Mouse (Mus musculus): Measurements from ENCODE around the gene Sash3. TPM values are rescaled to one million over a fixed set of nuclear protein-coding genes. Genes with fewer than 3 reads are reported as not detected.
A peak's percentile ranks its signal among the peaks of the same experiment; 100 is the strongest.
"Not testable (repeated sequence)": the region's sequence is repeated elsewhere in the genome, so short reads cannot be mapped to it uniquely, and the experiment has no call there.

The Sash3 gene
- total RNA-seq, 2 experiments from 2014 or later: 0.17 to 0.28 TPM

GRCm38 (mm10) chrX:48197856-48198255 lies 51.6 kb downstream of the Sash3 start:
- no peak for TF ChIP-seq CTCF (IDR thresholded peaks at IDR 0.05)
- intact Hi-C loops (cut with DNase I): no loop called here
- Histone ChIP-seq H3K27ac (no peak overlapping the region), H3K4me3 (no peak overlapping the region)
- no peak for DNase-seq

- DNase-seq: no peak
- intact Hi-C loops (cut with DNase I): no loop called here
- Histone ChIP-seq H3K4me3 (no peak overlapping the region), H3K27ac (no peak overlapping the region)
- no peak for TF ChIP-seq CTCF (IDR thresholded peaks at IDR 0.05)
Observed at GRCm38 (mm10) chrX:48199026-48199425, 52.8 kb downstream of the Sash3 start.

- intact Hi-C loops (cut with DNase I): no loop called here
- no peak for TF ChIP-seq CTCF (IDR thresholded peaks at IDR 0.05)
Observed at GRCm38 (mm10) chrX:48200699-48201098, 54.5 kb downstream of the Sash3 start.

DNA sequence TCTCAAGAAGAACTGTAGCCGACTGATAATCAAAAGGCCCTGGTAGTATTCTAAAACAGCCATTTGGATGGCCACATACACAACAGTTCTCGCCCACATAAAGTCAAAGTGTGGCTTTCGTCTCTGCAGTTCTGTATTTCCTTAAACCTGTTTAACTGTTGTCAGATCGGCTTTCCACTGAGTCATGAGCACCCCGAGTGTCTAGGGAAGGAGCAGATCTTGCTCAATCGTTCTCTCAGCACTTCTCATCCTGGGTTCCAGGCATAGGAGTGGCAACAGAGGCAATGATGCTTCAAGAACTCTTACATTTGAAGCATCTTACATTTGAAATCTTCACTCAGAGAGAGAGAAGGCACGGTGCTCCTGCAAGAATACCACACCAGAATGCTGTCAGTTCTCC lies 55.7 kb downstream of the Sash3 start:
- H3K4me3 ChIP-seq: no peak overlapping the region
- H3K27ac ChIP-seq: no peak overlapping the region
- TF ChIP-seq CTCF (IDR thresholded peaks at IDR 0.05): no peak
- no peak for DNase-seq
- intact Hi-C loops (cut with DNase I): no loop called here

More at GRCm38 (mm10) chrX:48200699-48201098, 54.5 kb downstream of the Sash3 start:
- Histone ChIP-seq H3K27ac (no peak overlapping the region), H3K4me3 (no peak overlapping the region)
- DNase-seq: no peak

DNA sequence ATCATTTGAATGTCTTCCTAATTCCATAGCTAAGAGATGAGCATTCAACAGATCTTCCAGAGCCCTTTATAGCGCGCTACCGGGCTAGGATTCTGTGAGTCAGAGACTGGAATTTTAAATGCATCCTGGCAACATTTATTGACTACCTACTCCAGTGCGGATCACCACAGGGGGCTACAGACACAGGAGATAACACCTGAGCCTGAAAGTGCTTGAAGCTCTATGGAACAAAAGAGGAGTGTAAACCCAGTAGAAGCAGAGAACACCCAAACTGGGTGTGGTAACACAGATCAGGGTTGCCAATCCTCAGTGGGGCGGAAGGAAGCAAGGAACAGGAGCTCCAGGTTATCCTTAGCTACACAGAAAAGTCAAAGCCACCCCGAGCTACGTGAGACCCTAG lies 56.2 kb downstream of the Sash3 start:
- Histone ChIP-seq H3K4me3 (no peak overlapping the region), H3K27ac (no peak overlapping the region)
- intact Hi-C loops (cut with DNase I): no loop called here
- DNase-seq: no peak
- no peak for TF ChIP-seq CTCF (IDR thresholded peaks at IDR 0.05)

DNA sequence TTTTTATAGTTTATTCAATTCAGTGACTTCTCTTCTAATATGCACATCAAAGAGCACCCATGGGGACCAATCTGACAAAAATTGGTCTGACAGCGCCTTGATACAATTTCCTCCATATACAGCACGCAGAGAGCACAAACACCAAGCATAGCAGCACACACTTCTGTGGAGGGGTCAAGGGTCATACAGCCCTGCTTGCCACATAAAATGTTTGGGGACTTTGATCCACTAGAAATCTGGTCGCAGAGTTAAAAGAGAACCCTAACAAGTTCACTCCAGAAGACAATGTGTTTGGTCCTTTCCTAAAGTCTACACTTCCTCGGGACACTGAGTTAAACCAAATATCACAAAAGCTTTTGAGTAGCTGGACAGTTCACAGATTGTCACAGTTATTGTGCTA lies 56.8 kb downstream of the Sash3 start:
- intact Hi-C loops (cut with DNase I): no loop called here
- Histone ChIP-seq H3K4me3 (no peak overlapping the region), H3K27ac (no peak overlapping the region)
- DNase-seq: no peak
- no peak for TF ChIP-seq CTCF (IDR thresholded peaks at IDR 0.05)

DNA sequence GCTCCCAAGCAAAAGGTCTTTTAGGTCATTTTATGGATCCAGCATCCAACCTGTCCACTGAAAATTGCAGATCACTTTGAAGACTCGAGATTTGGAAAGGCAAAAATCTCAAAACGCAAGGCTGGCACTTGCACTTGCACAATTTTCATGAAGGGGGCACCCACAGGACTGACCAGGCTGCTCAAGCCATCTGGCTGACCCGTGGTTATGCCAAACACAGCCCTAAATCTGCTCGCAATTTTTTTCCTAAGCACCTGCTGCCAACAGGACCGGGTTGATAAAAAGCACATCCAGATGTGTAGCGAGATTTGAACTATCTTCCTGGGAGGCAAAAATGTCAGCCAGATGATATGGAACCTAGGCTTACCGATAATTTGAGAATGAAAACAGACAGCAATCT lies 57.5 kb downstream of the Sash3 start:
- DNase-seq: no peak
- no peak for TF ChIP-seq CTCF (IDR thresholded peaks at IDR 0.05)
- intact Hi-C loops (cut with DNase I): no loop called here
- Histone ChIP-seq H3K27ac (no peak overlapping the region), H3K4me3 (no peak overlapping the region)

- DNase-seq: no peak
- Histone ChIP-seq H3K4me3 (no peak overlapping the region), H3K27ac (no peak overlapping the region)
- intact Hi-C loops (cut with DNase I): no loop called here
- TF ChIP-seq CTCF (IDR thresholded peaks at IDR 0.05): no peak
Observed at GRCm38 (mm10) chrX:48204469-48204868, 58.2 kb downstream of the Sash3 start.

- Histone ChIP-seq H3K27ac (peak overlapping the region; percentile 84), H3K4me3 (peak overlapping the region; percentile 83)
- TF ChIP-seq CTCF (IDR thresholded peaks at IDR 0.05): no peak
- intact Hi-C loops (cut with DNase I): no loop called here
- peak; percentile 50 for DNase-seq
Observed at GRCm38 (mm10) chrX:48207761-48208487, 61.7 kb downstream of the Sash3 start.

DNA sequence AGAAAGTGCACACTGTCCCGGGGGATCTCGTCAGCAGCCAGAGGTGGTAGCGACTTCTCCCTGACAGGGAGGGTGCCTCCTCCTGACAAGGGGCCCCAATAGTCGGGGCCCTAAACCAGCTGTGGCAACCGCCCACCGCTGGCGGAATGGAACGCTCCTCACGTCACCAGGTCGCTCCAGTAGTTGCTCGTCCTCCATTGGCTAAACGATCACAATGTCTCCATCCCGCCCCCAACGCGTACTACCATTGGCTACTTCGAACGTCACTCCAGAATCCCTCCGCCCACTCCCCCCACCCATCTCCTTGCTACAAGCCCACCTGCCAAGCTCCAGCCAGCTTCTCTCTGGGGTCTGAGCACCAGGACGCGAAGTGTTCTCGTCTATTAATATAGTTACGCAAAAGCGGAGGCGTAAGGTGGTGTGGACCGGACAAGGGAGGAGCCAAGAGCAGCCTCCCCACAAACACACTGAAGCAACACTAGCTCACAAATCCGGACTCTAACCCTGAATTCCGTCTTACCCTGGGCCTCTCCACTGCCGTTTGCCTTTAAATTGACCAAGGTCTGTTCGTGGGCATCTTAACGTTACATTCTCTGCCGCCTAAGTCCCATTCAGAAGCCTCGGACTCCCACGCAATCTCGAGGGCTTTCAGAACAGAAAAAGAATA lies 62.4 kb downstream of the Sash3 start, which contains the start of gene Zdhhc9:
Gene Zdhhc9 (minus strand): TSS at position 360 of the 667 bp plus-strand sequence.
- Histone ChIP-seq H3K27ac (peak within 1 kb of the TSS; percentile 84), H3K4me3 (peak within 1 kb of the TSS; percentile 83)
- DNase-seq: peak; percentile 87
- no peak for TF ChIP-seq CTCF (IDR thresholded peaks at IDR 0.05)
- intact Hi-C loops (cut with DNase I): no loop called here

GRCm38 (mm10) chrX:48209746-48210145 lies 63.5 kb downstream of the Sash3 start:
- not testable (repeated sequence) for DNase-seq, H3K27ac ChIP-seq, H3K4me3 ChIP-seq
- intact Hi-C loops (cut with DNase I): loop anchor here (5.0 kb wide), 1 partner anchor 48 kb away; the partner anchor contains the start of gene Utp14a

Other genes with a start within 250 kb of the Sash3 start
- gene Ocrl, start 234.0 kb upstream of the Sash3 start, total RNA-seq (2021): 10 to 100 TPM; 12.1 to 17.2 TPM
- gene Apln, start 111.6 kb upstream of the Sash3 start, total RNA-seq (2021): 1 to 10 TPM in 1 of 2 experiments, under 1 TPM in 1; 0.61 to 1.3 TPM
- gene Xpnpep2, start 37.7 kb upstream of the Sash3 start, total RNA-seq (2021): under 1 TPM; 0.59 to 0.89 TPM
- 1 to 10 TPM; 7.6 to 9.0 TPM for gene Zdhhc9, start 62.4 kb downstream of the Sash3 start, total RNA-seq (2021)
- gene Utp14a, start 110.4 kb downstream of the Sash3 start, total RNA-seq (2021): 10 to 100 TPM; 12.1 to 15.2 TPM
- 1 to 10 TPM; 6.7 to 7.0 TPM for gene Bcorl1, start 194.9 kb downstream of the Sash3 start, total RNA-seq (2021)

Measured in gastrocnemius, adult 2 months (tissue).